Mouse (Mus musculus): ENCODE results near the gene Cpb1. TPM values are rescaled to one million over a fixed set of nuclear protein-coding genes. Genes with fewer than 3 reads are reported as not detected.

Gene Cpb1
- not detected for total RNA-seq (2021)

- no peak for DNase-seq (ENCODE audit: low spot score in 2 of 2)
- intact Hi-C loops (cut with DNase I): no loop called here
Measured at GRCm38 (mm10) chr3:20275633-20276032, at the start of gene Cpb1. Cpb1 (minus strand) TSS chr3:20275733.

- DNase-seq (ENCODE audit: low spot score in 2 of 2): no peak
- intact Hi-C loops (cut with DNase I): no loop called here
Measured at GRCm38 (mm10) chr3:20317233-20317632, 41.7 kb upstream of the Cpb1 start.

GRCm38 (mm10) chr3:20309142-20309541 is 33.6 kb upstream of the Cpb1 start:
- no peak for DNase-seq (ENCODE audit: low spot score in 2 of 2)
- intact Hi-C loops (cut with DNase I): no loop called here

GRCm38 (mm10) chr3:20307256-20307655 is 31.7 kb upstream of the Cpb1 start:
- no peak for DNase-seq (ENCODE audit: low spot score in 2 of 2)
- intact Hi-C loops (cut with DNase I): no loop called here

GRCm38 (mm10) chr3:20304758-20305352 is 29.3 kb upstream of the Cpb1 start:
- no peak for DNase-seq (ENCODE audit: low spot score in 2 of 2)
- intact Hi-C loops (cut with DNase I): no loop called here

- DNase-seq (ENCODE audit: low spot score in 2 of 2): no peak
- intact Hi-C loops (cut with DNase I): no loop called here
Measured at GRCm38 (mm10) chr3:20295546-20295945, 20.0 kb upstream of the Cpb1 start.

- no peak for DNase-seq (ENCODE audit: low spot score in 2 of 2)
- intact Hi-C loops (cut with DNase I): no loop called here
Measured at GRCm38 (mm10) chr3:20294542-20295348, 19.2 kb upstream of the Cpb1 start.

GRCm38 (mm10) chr3:20291370-20291769 is 15.8 kb upstream of the Cpb1 start:
- no peak for DNase-seq (ENCODE audit: low spot score in 2 of 2)
- intact Hi-C loops (cut with DNase I): no loop called here

- no peak for DNase-seq (ENCODE audit: low spot score in 2 of 2)
- intact Hi-C loops (cut with DNase I): no loop called here
Measured at GRCm38 (mm10) chr3:20288761-20289160, 13.2 kb upstream of the Cpb1 start.

- intact Hi-C loops (cut with DNase I): no loop called here
- no peak for DNase-seq (ENCODE audit: low spot score in 2 of 2)
Measured at GRCm38 (mm10) chr3:20281796-20282195, 6.3 kb upstream of the Cpb1 start.

GRCm38 (mm10) chr3:20254566-20255479 is 20.7 kb downstream of the Cpb1 start:
- intact Hi-C loops (cut with DNase I): loop anchor here (10.0 kb wide), 1 partner anchor 270 kb away; no protein-coding TSS in a partner anchor
- DNase-seq (ENCODE audit: low spot score in 2 of 2): no peak

- intact Hi-C loops (cut with DNase I): no loop called here
Measured at GRCm38 (mm10) chr3:20243913-20244312, 31.6 kb downstream of the Cpb1 start.

GRCm38 (mm10) chr3:20242050-20242449 is 33.5 kb downstream of the Cpb1 start, which contains the start of gene Cpa3:
Cpa3 (minus strand) TSS chr3:20242181.
- intact Hi-C loops (cut with DNase I): no loop called here
- DNase-seq (ENCODE audit: low spot score in 2 of 2): no peak

More at GRCm38 (mm10) chr3:20243913-20244312, 31.6 kb downstream of the Cpb1 start:
- DNase-seq (ENCODE audit: low spot score in 2 of 2): no peak

- DNase-seq (ENCODE audit: low spot score in 2 of 2): no peak
- intact Hi-C loops (cut with DNase I): no loop called here
Measured at GRCm38 (mm10) chr3:20239741-20240140, 35.8 kb downstream of the Cpb1 start.

- intact Hi-C loops (cut with DNase I): no loop called here
- no peak for DNase-seq (ENCODE audit: low spot score in 2 of 2)
Measured at GRCm38 (mm10) chr3:20236965-20237364, 38.6 kb downstream of the Cpb1 start.

- no peak for DNase-seq (ENCODE audit: low spot score in 2 of 2)
- intact Hi-C loops (cut with DNase I): no loop called here
Measured at GRCm38 (mm10) chr3:20229027-20229426, 46.5 kb downstream of the Cpb1 start.

GRCm38 (mm10) chr3:20225429-20225828 is 50.1 kb downstream of the Cpb1 start:
- intact Hi-C loops (cut with DNase I): no loop called here
- no peak for DNase-seq (ENCODE audit: low spot score in 2 of 2)

- DNase-seq (ENCODE audit: low spot score in 2 of 2): no peak
- intact Hi-C loops (cut with DNase I): no loop called here
Measured at GRCm38 (mm10) chr3:20222926-20223698, 52.4 kb downstream of the Cpb1 start.

- no peak for DNase-seq (ENCODE audit: low spot score in 2 of 2)
- intact Hi-C loops (cut with DNase I): no loop called here
Measured at GRCm38 (mm10) chr3:20222136-20222535, 53.4 kb downstream of the Cpb1 start.
